Mouse (Mus musculus): Measurements from ENCODE around the gene Actrt2. TPM values are rescaled to one million over a fixed set of nuclear protein-coding genes. Genes with fewer than 3 reads are reported as not detected.

Actrt2 gene
- polyA plus RNA-seq, 1 experiment from 2014 or later = not detected

GRCm38 (mm10) chr4:154630763-154631162 is 36.9 kb downstream of the Actrt2 start:
- no peak for ATAC-seq (ENCODE audit: low FRiP score, low TSS enrichment)
- Histone ChIP-seq H3K36me3 (ENCODE audit: control insufficient read depth, insufficient read depth, low read length) (no peaks in the 10 kb centered on the region), H3K9ac (ENCODE audit: low read depth, low read length) (no peak overlapping the region), H3K4me3 (ENCODE audit: low read length) (no peak overlapping the region), H3K27ac (ENCODE audit: low read depth, low read length) (no peak overlapping the region), H3K4me2 (replicated peaks; ENCODE audit: low read depth, low read length) (no peak overlapping the region), H3K9me3 (ENCODE audit: control insufficient read depth, low read length) (no peaks in the 10 kb centered on the region), H3K4me1 (ENCODE audit: control insufficient read depth, insufficient read depth, low read length) (peaks cover 5% of the 10 kb centered on the region; the same call in 1 of the 2 replicates), H3K27me3 (ENCODE audit: control insufficient read depth, insufficient read depth, low read length) (peaks cover 69% of the 10 kb centered on the region)
- 56% methylated on average over 3 of the region's 3 CpGs for WGBS

GRCm38 (mm10) chr4:154627419-154628142 is 40.1 kb downstream of the Actrt2 start:
- Histone ChIP-seq H3K9ac (ENCODE audit: low read depth, low read length) (no peak overlapping the region), H3K4me1 (ENCODE audit: control insufficient read depth, insufficient read depth, low read length) (no peaks in the 10 kb centered on the region), H3K4me3 (ENCODE audit: low read length) (no peak overlapping the region), H3K27me3 (ENCODE audit: control insufficient read depth, insufficient read depth, low read length) (peaks cover 54% of the 10 kb centered on the region), H3K27ac (ENCODE audit: low read depth, low read length) (no peak overlapping the region), H3K36me3 (ENCODE audit: control insufficient read depth, insufficient read depth, low read length) (no peaks in the 10 kb centered on the region), H3K9me3 (ENCODE audit: control insufficient read depth, low read length) (no peaks in the 10 kb centered on the region), H3K4me2 (replicated peaks; ENCODE audit: low read depth, low read length) (no peak overlapping the region)
- 79% methylated on average over 5 of the region's 5 CpGs for WGBS
- ATAC-seq (ENCODE audit: low FRiP score, low TSS enrichment) = no peak

- no peak overlapping the region for H3K4me2 ChIP-seq (replicated peaks; ENCODE audit: low read depth, low read length)
Observed at GRCm38 (mm10) chr4:154626282-154626681, 41.4 kb downstream of the Actrt2 start.

GRCm38 (mm10) chr4:154625710-154626109 is 42.0 kb downstream of the Actrt2 start:
- Histone ChIP-seq H3K27ac (ENCODE audit: low read depth, low read length) (no peak overlapping the region), H3K27me3 (ENCODE audit: control insufficient read depth, insufficient read depth, low read length) (peaks cover 48% of the 10 kb centered on the region; the same call in 1 of the 2 replicates), H3K9ac (ENCODE audit: low read depth, low read length) (no peak overlapping the region), H3K4me1 (ENCODE audit: control insufficient read depth, insufficient read depth, low read length) (no peaks in the 10 kb centered on the region), H3K36me3 (ENCODE audit: control insufficient read depth, insufficient read depth, low read length) (no peaks in the 10 kb centered on the region), H3K4me3 (ENCODE audit: low read length) (no peak overlapping the region), H3K4me2 (replicated peaks; ENCODE audit: low read depth, low read length) (no peak overlapping the region), H3K9me3 (ENCODE audit: control insufficient read depth, low read length) (no peaks in the 10 kb centered on the region)
- no peak for ATAC-seq (ENCODE audit: low FRiP score, low TSS enrichment)
- 51% methylated on average over 14 of the region's 14 CpGs for WGBS

More at GRCm38 (mm10) chr4:154626282-154626681, 41.4 kb downstream of the Actrt2 start:
- Histone ChIP-seq H3K4me1 (ENCODE audit: control insufficient read depth, insufficient read depth, low read length) (no peaks in the 10 kb centered on the region), H3K4me3 (ENCODE audit: low read length) (no peak overlapping the region), H3K9ac (ENCODE audit: low read depth, low read length) (no peak overlapping the region), H3K27ac (ENCODE audit: low read depth, low read length) (no peak overlapping the region), H3K36me3 (ENCODE audit: control insufficient read depth, insufficient read depth, low read length) (no peaks in the 10 kb centered on the region), H3K27me3 (ENCODE audit: control insufficient read depth, insufficient read depth, low read length) (peaks cover 53% of the 10 kb centered on the region; the same call in 1 of the 2 replicates), H3K9me3 (ENCODE audit: control insufficient read depth, low read length) (no peaks in the 10 kb centered on the region)
- WGBS = 75% methylated on average over 2 of the region's 2 CpGs
- ATAC-seq (ENCODE audit: low FRiP score, low TSS enrichment) = no peak

GRCm38 (mm10) chr4:154623241-154623640 is 44.4 kb downstream of the Actrt2 start:
- Histone ChIP-seq H3K4me3 (ENCODE audit: low read length) (no peak overlapping the region), H3K4me2 (replicated peaks; ENCODE audit: low read depth, low read length) (no peak overlapping the region), H3K9ac (ENCODE audit: low read depth, low read length) (no peak overlapping the region), H3K4me1 (ENCODE audit: control insufficient read depth, insufficient read depth, low read length) (no peaks in the 10 kb centered on the region), H3K9me3 (ENCODE audit: control insufficient read depth, low read length) (no peaks in the 10 kb centered on the region), H3K36me3 (ENCODE audit: control insufficient read depth, insufficient read depth, low read length) (no peaks in the 10 kb centered on the region), H3K27ac (ENCODE audit: low read depth, low read length) (no peak overlapping the region), H3K27me3 (ENCODE audit: control insufficient read depth, insufficient read depth, low read length) (peaks cover 37% of the 10 kb centered on the region; the same call in 1 of the 2 replicates)
- no peak for ATAC-seq (ENCODE audit: low FRiP score, low TSS enrichment)
- WGBS = 83% methylated on average over 3 of the region's 3 CpGs

GRCm38 (mm10) chr4:154622521-154622920 is 45.1 kb downstream of the Actrt2 start:
- Histone ChIP-seq H3K4me2 (replicated peaks; ENCODE audit: low read depth, low read length) (no peak overlapping the region), H3K27me3 (ENCODE audit: control insufficient read depth, insufficient read depth, low read length) (peaks cover 33% of the 10 kb centered on the region; the same call in 1 of the 2 replicates), H3K9me3 (ENCODE audit: control insufficient read depth, low read length) (no peaks in the 10 kb centered on the region), H3K4me1 (ENCODE audit: control insufficient read depth, insufficient read depth, low read length) (no peaks in the 10 kb centered on the region), H3K4me3 (ENCODE audit: low read length) (no peak overlapping the region), H3K9ac (ENCODE audit: low read depth, low read length) (no peak overlapping the region), H3K27ac (ENCODE audit: low read depth, low read length) (no peak overlapping the region), H3K36me3 (ENCODE audit: control insufficient read depth, insufficient read depth, low read length) (no peaks in the 10 kb centered on the region)
- no peak for ATAC-seq (ENCODE audit: low FRiP score, low TSS enrichment)
- WGBS = 95% methylated on average over 4 of the region's 4 CpGs

Other genes starting within 250 kb of the Actrt2 start
- gene Prdm16, start 31.0 kb downstream of the Actrt2 start, polyA plus RNA-seq (2014; fragmentation: Nextera tagmentation; extraction: Ambion mirVana) = 13.5 and 25.4 TPM in 2 replicates
- 0.24 and 0.31 TPM in 2 replicates for gene Ttc34, start 169.6 kb upstream of the Actrt2 start, polyA plus RNA-seq (2014; fragmentation: Nextera tagmentation; extraction: Ambion mirVana)
- not detected in 2 replicates for gene Mmel1, start 201.7 kb upstream of the Actrt2 start, polyA plus RNA-seq (2014; fragmentation: Nextera tagmentation; extraction: Ambion mirVana)
- gene Fam213b, start 231.3 kb upstream of the Actrt2 start, polyA plus RNA-seq (2014; fragmentation: Nextera tagmentation; extraction: Ambion mirVana) = 37.6 and 39.1 TPM in 2 replicates

Data from kidney, embryonic 14.5 days (tissue).